Mouse (Mus musculus) CH12.LX (cell line): Measurements from ENCODE around the gene Galnt18.

Experiments
- CTCF ChIP-seq, 2 experiments: IDR thresholded peaks in 1 of 2; conservative IDR thresholded peaks in 1 of 2; 2 replicates each; pipeline ENCODE4 v1.5.1; 2011 to 2012; ENCODE audit warnings: low read depth in 2 of 2, low read length in 2 of 2, improper control_type of control experiment in 1 of 2, inconsistent platforms in 1 of 2, mild to moderate bottlenecking in 1 of 2, moderate library complexity in 1 of 2
- EP300 ChIP-seq: IDR thresholded peaks from 2 replicates; pipeline ENCODE4 v1.6.1; 2011; ENCODE audit warnings: low read length, improper control_type of control experiment
- KAT2A ChIP-seq: IDR thresholded peaks from 2 replicates; pipeline ENCODE4 v1.6.1; 2012; ENCODE audit warnings: low read length, improper control_type of control experiment, inconsistent platforms; ENCODE audit not compliant: insufficient replicate concordance
- MYC ChIP-seq: IDR thresholded peaks from 2 replicates; pipeline ENCODE4 v1.6.1; 2011; ENCODE audit warnings: low read depth, mild to moderate bottlenecking, improper control_type of control experiment, low read length
- POLR2A ChIP-seq: IDR thresholded peaks from 2 replicates; pipeline ENCODE4 v1.6.1; 2011; ENCODE audit warnings: low read depth, mild to moderate bottlenecking, improper control_type of control experiment, low read length
- UBTF ChIP-seq: IDR thresholded peaks from 2 replicates; pipeline ENCODE4 v1.6.1; 2012; ENCODE audit warnings: low read depth, mild to moderate bottlenecking, inconsistent platforms, low read length, improper control_type of control experiment, moderate library complexity
- USF2 ChIP-seq: conservative IDR thresholded peaks from 2 replicates; pipeline ENCODE4 v1.6.1; 2011; ENCODE audit warnings: low read depth, low read length, improper control_type of control experiment
- ZC3H11A ChIP-seq: IDR thresholded peaks from 2 replicates; pipeline ENCODE4 v1.6.1; 2012; ENCODE audit warnings: low read depth, mild to moderate bottlenecking, inconsistent platforms, low read length, improper control_type of control experiment

DNA sequence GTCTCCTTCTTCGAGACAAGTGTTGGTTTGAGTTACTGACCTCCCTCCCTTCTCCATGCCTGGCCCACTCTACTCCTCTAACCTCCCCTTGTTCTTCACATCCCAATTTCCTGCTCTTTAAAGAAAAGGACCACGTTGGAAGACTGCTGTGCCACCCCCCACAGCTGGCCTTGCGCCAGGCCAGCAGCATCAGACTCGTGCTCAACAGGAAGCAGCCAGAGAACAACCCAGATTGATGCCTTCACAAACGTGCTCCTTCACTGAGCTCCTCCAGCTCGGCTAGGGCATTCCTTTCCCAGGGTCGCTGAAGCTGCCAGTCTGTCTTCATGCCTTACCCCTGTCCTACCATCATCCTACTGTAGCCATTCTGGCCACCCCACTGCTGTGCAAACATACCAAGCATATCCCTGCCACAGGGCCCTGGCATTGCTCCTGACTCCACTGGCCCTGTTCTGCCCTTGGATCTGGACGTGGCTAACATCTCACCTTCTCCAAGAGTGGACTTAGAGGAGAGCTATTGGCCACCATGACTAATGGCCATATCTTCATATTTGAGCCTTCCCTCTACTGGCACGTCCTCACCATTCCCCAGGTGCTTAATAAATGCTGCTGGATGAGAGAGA lies 13.5 kb downstream of the Galnt18 start:
- no peak for TF ChIP-seq USF2
- TF ChIP-seq CTCF (conservative IDR thresholded peaks at IDR 0.05 in 1 of 2, IDR thresholded peaks at IDR 0.05 in 1 of 2; ENCODE audit: low read depth in 2 of 2, low read length in 2 of 2), result no peak
- no peak for TF ChIP-seq ZC3H11A
- no peak for TF ChIP-seq MYC
- TF ChIP-seq EP300, result no peak
- no peak for TF ChIP-seq UBTF
- TF ChIP-seq KAT2A, result no peak
- no peak for TF ChIP-seq POLR2A
